Mouse (Mus musculus): Measurements from ENCODE around the gene Hist1h1e.

- TF ChIP-seq CTCF (IDR thresholded peaks at IDR 0.05; ENCODE audit: extremely low read depth, insufficient read length, insufficient replicate concordance, low read depth, low read length) (no peak), POLR2A (IDR thresholded peaks at IDR 0.05; ENCODE audit: low read depth, low read length) (no peak)
Measured at GRCm38 (mm10) chr13:23609844-23610243, 12.5 kb downstream of the Hist1h1e start.
